Mouse (Mus musculus) limb, embryonic 13.5 days (tissue): ENCODE results near the gene Gpr25. TPM values are rescaled to one million over a fixed set of nuclear protein-coding genes. Genes with fewer than 3 reads are reported as not detected.
A peak's percentile ranks its signal among the peaks of the same experiment; 100 is the strongest.

Experiments used
- ATAC-seq: fragments of 200-750 bp; cut with Nextera tagmentation; 2 replicates; pipeline ENCODE4 v1.8.0; 2017; ENCODE audit warnings: low read depth, moderate number of reproducible peaks, moderate TSS enrichment; ENCODE audit not compliant: low FRiP score
- H3K27ac ChIP-seq: fragments of 300-500 bp; sonication (generic); 2 replicates; pipeline ENCODE4 v1.5.1; 2015; ENCODE audit warnings: inconsistent platforms, mild to moderate bottlenecking, moderate library complexity
- H3K27me3 ChIP-seq: fragments of 300-500 bp; sonication (generic); 2 replicates; pipeline ENCODE4 v1.6.1; 2015; ENCODE audit warnings: mild to moderate bottlenecking, inconsistent platforms
- H3K36me3 ChIP-seq: fragments of 300-500 bp; sonication (generic); 2 replicates; pipeline ENCODE4 v1.6.1; 2015; ENCODE audit warnings: inconsistent platforms, mild to moderate bottlenecking, moderate library complexity
- H3K4me1 ChIP-seq: fragments of 300-500 bp; sonication (generic); 2 replicates; pipeline ENCODE4 v1.6.1; 2015; ENCODE audit warnings: inconsistent platforms
- H3K4me2 ChIP-seq: fragments of 300-500 bp; sonication (generic); replicated peaks from 2 replicates; pipeline ENCODE4 v1.6.1; 2015; ENCODE audit warnings: inconsistent platforms, mild to moderate bottlenecking, moderate library complexity
- H3K4me3 ChIP-seq: fragments of 300-500 bp; sonication (generic); 2 replicates; pipeline ENCODE4 v1.5.1; 2015; ENCODE audit warnings: moderate library complexity, mild to moderate bottlenecking, inconsistent platforms
- H3K9ac ChIP-seq: fragments of 300-500 bp; sonication (generic); 2 replicates; pipeline ENCODE4 v1.6.1; 2015; ENCODE audit warnings: mild to moderate bottlenecking, inconsistent platforms
- H3K9me3 ChIP-seq: fragments of 300-500 bp; sonication (generic); 2 replicates; pipeline ENCODE4 v1.6.1; 2016; ENCODE audit warnings: inconsistent platforms
- WGBS: fragments of 180-500 bp; shearing (Covaris S2); methylation state at CpG from one replicate; pipeline ENCODE4 v1.1.7; 2015; 5-methylcytosine and 5-hydroxymethylcytosine counted together
- polyA plus RNA-seq: library from polyadenylated mRNA; unstranded; fragments of >200 nt; fragmentation: Nextera tagmentation; extraction: Ambion mirVana; gene quantifications from 2 replicates; pipeline ENCODE4 v1.2.1, GENCODE M21; 2015

The Gpr25 gene
- polyA plus RNA-seq, 1 experiment from 2014 or later = not detected

- Histone ChIP-seq H3K9me3 (no peaks in the 10 kb centered on the region), H3K27ac (no peak overlapping the region), H3K4me2 (no peak overlapping the region), H3K4me3 (no peak overlapping the region), H3K27me3 (peaks cover 58% of the 10 kb centered on the region), H3K4me1 (peaks cover 14% of the 10 kb centered on the region), H3K9ac (no peak overlapping the region), H3K36me3 (no peaks in the 10 kb centered on the region)
- no peak for ATAC-seq
- WGBS = 22% methylated on average over 8 of the region's 8 CpGs
Measured at GRCm38 (mm10) chr1:136255657-136256056, 5.0 kb downstream of the Gpr25 start.

- 38% methylated on average over 6 of the region's 6 CpGs for WGBS
- Histone ChIP-seq H3K36me3 (no peaks in the 10 kb centered on the region), H3K4me1 (peaks cover 13% of the 10 kb centered on the region), H3K27ac (no peak overlapping the region), H3K27me3 (peaks cover 53% of the 10 kb centered on the region), H3K9ac (no peak overlapping the region), H3K9me3 (no peaks in the 10 kb centered on the region), H3K4me2 (no peak overlapping the region), H3K4me3 (no peak overlapping the region)
- ATAC-seq = no peak
Measured at GRCm38 (mm10) chr1:136255174-136255573, 5.5 kb downstream of the Gpr25 start.

GRCm38 (mm10) chr1:136254503-136255065, 6.1 kb downstream of the Gpr25 start:
- ATAC-seq = no peak
- WGBS = 84% methylated on average over 10 of the region's 10 CpGs
- no peak overlapping the region for H3K9ac ChIP-seq

GRCm38 (mm10) chr1:136253472-136253871, 7.2 kb downstream of the Gpr25 start:
- no peak for ATAC-seq
- Histone ChIP-seq H3K4me2 (no peak overlapping the region), H3K4me3 (no peak overlapping the region), H3K36me3 (no peaks in the 10 kb centered on the region), H3K27me3 (peaks cover 36% of the 10 kb centered on the region), H3K4me1 (peaks cover 5% of the 10 kb centered on the region; the same call in 1 of the 2 replicates), H3K9ac (no peak overlapping the region), H3K9me3 (no peaks in the 10 kb centered on the region), H3K27ac (no peak overlapping the region)
- WGBS = 10% methylated on average over 2 of the region's 2 CpGs

More at GRCm38 (mm10) chr1:136254503-136255065, 6.1 kb downstream of the Gpr25 start:
- Histone ChIP-seq H3K4me3 (no peak overlapping the region), H3K36me3 (no peaks in the 10 kb centered on the region), H3K4me1 (peaks cover 7% of the 10 kb centered on the region), H3K4me2 (no peak overlapping the region), H3K27ac (no peak overlapping the region), H3K27me3 (peaks cover 47% of the 10 kb centered on the region), H3K9me3 (no peaks in the 10 kb centered on the region)

GRCm38 (mm10) chr1:136249662-136250061, 11.0 kb downstream of the Gpr25 start:
- Histone ChIP-seq H3K36me3 (no peaks in the 10 kb centered on the region), H3K4me1 (no peaks in the 10 kb centered on the region), H3K27ac (no peak overlapping the region), H3K9ac (no peak overlapping the region), H3K27me3 (no peaks in the 10 kb centered on the region), H3K9me3 (no peaks in the 10 kb centered on the region), H3K4me3 (no peak overlapping the region), H3K4me2 (no peak overlapping the region)
- no peak for ATAC-seq
- 38% methylated on average over 5 of the region's 5 CpGs for WGBS

- H3K4me1 ChIP-seq = no peaks in the 10 kb centered on the region
- H3K4me3 ChIP-seq = no peak overlapping the region
- H3K36me3 ChIP-seq = no peaks in the 10 kb centered on the region
- ATAC-seq = no peak
- 86% methylated on average over 5 of the region's 5 CpGs for WGBS
- H3K27ac ChIP-seq = no peak overlapping the region
- no peak overlapping the region for H3K9ac ChIP-seq
- H3K27me3 ChIP-seq = no peaks in the 10 kb centered on the region
- no peak overlapping the region for H3K4me2 ChIP-seq
- H3K9me3 ChIP-seq = no peaks in the 10 kb centered on the region
Measured at GRCm38 (mm10) chr1:136247393-136247792, 13.3 kb downstream of the Gpr25 start.

- Histone ChIP-seq H3K4me2 (no peak overlapping the region), H3K27ac (no peak overlapping the region), H3K9ac (no peak overlapping the region), H3K4me1 (no peaks in the 10 kb centered on the region), H3K36me3 (no peaks in the 10 kb centered on the region), H3K27me3 (no peaks in the 10 kb centered on the region), H3K4me3 (no peak overlapping the region), H3K9me3 (no peaks in the 10 kb centered on the region)
- WGBS = 82% methylated on average over 5 of the region's 5 CpGs
- no peak for ATAC-seq
Measured at GRCm38 (mm10) chr1:136244469-136244868, 16.2 kb downstream of the Gpr25 start.

- Histone ChIP-seq H3K27me3 (no peaks in the 10 kb centered on the region), H3K36me3 (no peaks in the 10 kb centered on the region), H3K4me1 (no peaks in the 10 kb centered on the region), H3K4me3 (no peak overlapping the region), H3K9me3 (no peaks in the 10 kb centered on the region), H3K27ac (no peak overlapping the region), H3K4me2 (no peak overlapping the region), H3K9ac (no peak overlapping the region)
- whole genome bisulfite sequencing = 85% methylated on average over 7 of the region's 7 CpGs
- no peak for ATAC-seq
Measured at GRCm38 (mm10) chr1:136241801-136242200, 18.9 kb downstream of the Gpr25 start.

GRCm38 (mm10) chr1:136238495-136238894, 22.2 kb downstream of the Gpr25 start:
- Histone ChIP-seq H3K36me3 (no peaks in the 10 kb centered on the region), H3K4me3 (no peak overlapping the region), H3K27ac (no peak overlapping the region), H3K4me2 (no peak overlapping the region), H3K27me3 (no peaks in the 10 kb centered on the region), H3K9ac (no peak overlapping the region), H3K4me1 (peaks cover 6% of the 10 kb centered on the region; the same call in 1 of the 2 replicates), H3K9me3 (no peaks in the 10 kb centered on the region)
- 90% methylated on average over 4 of the region's 4 CpGs for WGBS
- no peak for ATAC-seq

GRCm38 (mm10) chr1:136234595-136235092, 26.0 kb downstream of the Gpr25 start:
- peak overlapping the region; percentile 68 for H3K4me3 ChIP-seq
- peak overlapping the region; percentile 78 for H3K9ac ChIP-seq
- H3K9me3 ChIP-seq = no peaks in the 10 kb centered on the region
- H3K4me1 ChIP-seq = peaks cover 40% of the 10 kb centered on the region
- 3% methylated on average over 9 of the region's 9 CpGs for WGBS
- H3K27me3 ChIP-seq = no peaks in the 10 kb centered on the region
- no peaks in the 10 kb centered on the region for H3K36me3 ChIP-seq
- no peak for ATAC-seq
- peak overlapping the region; percentile 81 for H3K4me2 ChIP-seq
- peak overlapping the region; percentile 52; the same call in 1 of the 2 replicates for H3K27ac ChIP-seq

- Histone ChIP-seq H3K27ac (peak within 1 kb of the TSS; percentile 52), H3K9me3 (no peaks in the 10 kb centered on the region), H3K36me3 (no peaks in the 10 kb centered on the region), H3K4me3 (peak within 1 kb of the TSS; percentile 68), H3K4me2 (peak within 1 kb of the TSS; percentile 81), H3K4me1 (peaks cover 46% of the 10 kb centered on the region), H3K9ac (peak within 1 kb of the TSS; percentile 78), H3K27me3 (no peaks in the 10 kb centered on the region)
- ATAC-seq = peak; percentile 81
- 0% methylated on average over 43 of the region's 51 CpGs for WGBS
Measured at GRCm38 (mm10) chr1:136233892-136234594, 26.6 kb downstream of the Gpr25 start, which contains the start of gene Inava. TSS of gene Inava (minus strand) at chr1:136234264.

- Histone ChIP-seq H3K36me3 (peaks cover under 1% of the 10 kb centered on the region; the same call in 1 of the 2 replicates), H3K4me2 (peak overlapping the region; percentile 81), H3K9me3 (no peaks in the 10 kb centered on the region), H3K27ac (peak overlapping the region; percentile 23), H3K4me1 (peaks cover 54% of the 10 kb centered on the region), H3K27me3 (no peaks in the 10 kb centered on the region), H3K9ac (peak overlapping the region; percentile 78), H3K4me3 (peak overlapping the region; percentile 68)
- WGBS = under 1% methylated on average over 23 of the region's 23 CpGs
- no peak for ATAC-seq
Measured at GRCm38 (mm10) chr1:136232986-136233790, 27.5 kb downstream of the Gpr25 start.
